Mouse (Mus musculus): ENCODE results near the gene Gria2. TPM values are rescaled to one million over a fixed set of nuclear protein-coding genes. Genes with fewer than 3 reads are reported as not detected.

The Gria2 gene
- polyA plus RNA-seq, 1 experiment from 2014 or later = 3.6 TPM

DNA sequence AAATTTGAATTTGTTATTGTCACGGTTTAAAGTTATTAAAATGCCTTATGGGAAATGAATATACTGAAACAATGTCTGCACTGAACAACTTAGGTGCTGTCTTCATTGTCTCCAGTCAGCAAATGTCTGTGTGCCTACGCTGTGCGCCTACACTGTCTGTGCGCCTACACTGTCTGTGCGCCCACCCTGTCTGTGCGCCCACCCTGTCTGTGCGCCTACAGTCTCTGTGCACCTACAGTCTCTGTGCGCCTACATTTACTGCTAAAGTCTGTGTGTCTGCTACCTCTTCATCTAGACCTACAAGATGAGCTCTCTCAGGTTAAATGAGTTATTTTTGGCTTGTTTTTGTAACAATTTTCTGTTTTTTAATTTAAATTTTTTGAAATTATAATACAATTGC is 107.7 kb downstream of the Gria2 start:
- DNase-seq (ENCODE audit: low spot score) (no peak), ATAC-seq (ENCODE audit: low read depth) (no peak)
- no peaks in the 10 kb centered on the region for H3K9me3 ChIP-seq (ENCODE audit: control insufficient read depth, low read length)
- whole genome bisulfite sequencing = 97% methylated on average over 8 of the region's 8 CpGs
- no peaks in the 10 kb centered on the region for H3K36me3 ChIP-seq (ENCODE audit: control insufficient read depth, insufficient read depth, low read length)
- H3K9ac ChIP-seq (ENCODE audit: low read depth, low read length) = no peak overlapping the region
- no peak overlapping the region for H3K27ac ChIP-seq (replicated peaks; ENCODE audit: low read depth, low read length)
- H3K4me1 ChIP-seq (ENCODE audit: control insufficient read depth, insufficient read depth, low read length) = no peaks in the 10 kb centered on the region
- H3K27me3 ChIP-seq (replicated peaks; ENCODE audit: control insufficient read depth, insufficient read depth, low read length) = no peaks in the 10 kb centered on the region
- no peak overlapping the region for H3K4me3 ChIP-seq (ENCODE audit: low read depth, low read length)
- no peak overlapping the region for H3K4me2 ChIP-seq (ENCODE audit: low read depth, low read length)

DNA sequence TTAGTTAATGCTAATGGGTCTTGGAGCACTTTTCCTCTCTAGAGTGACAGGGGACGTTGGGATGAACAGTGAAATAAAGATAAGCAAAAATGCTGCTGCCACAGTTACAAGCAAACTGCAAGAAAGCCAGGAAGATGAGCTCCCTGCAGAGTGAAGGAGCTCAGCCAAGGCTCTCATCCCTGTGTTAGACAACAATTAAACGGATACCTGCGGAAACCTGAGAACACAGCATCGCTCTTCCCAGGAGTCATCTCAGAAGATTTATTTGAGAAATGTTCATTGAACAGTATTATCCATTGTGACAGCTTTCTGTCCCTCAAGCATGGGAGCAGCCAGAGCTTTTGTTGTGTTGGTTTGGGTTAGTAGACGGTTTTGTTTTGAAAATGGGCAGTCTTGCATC is 137.5 kb downstream of the Gria2 start:
- Histone ChIP-seq H3K4me3 (ENCODE audit: low read depth, low read length) (no peak overlapping the region), H3K9me3 (ENCODE audit: control insufficient read depth, low read length) (no peaks in the 10 kb centered on the region), H3K4me1 (ENCODE audit: control insufficient read depth, insufficient read depth, low read length) (no peaks in the 10 kb centered on the region), H3K27ac (replicated peaks; ENCODE audit: low read depth, low read length) (no peak overlapping the region), H3K36me3 (ENCODE audit: control insufficient read depth, insufficient read depth, low read length) (no peaks in the 10 kb centered on the region), H3K27me3 (replicated peaks; ENCODE audit: control insufficient read depth, insufficient read depth, low read length) (no peaks in the 10 kb centered on the region), H3K9ac (ENCODE audit: low read depth, low read length) (no peak overlapping the region), H3K4me2 (ENCODE audit: low read depth, low read length) (no peak overlapping the region)
- ATAC-seq (ENCODE audit: low read depth) (no peak), DNase-seq (ENCODE audit: low spot score) (no peak)
- 72% methylated on average over 5 of the region's 5 CpGs for WGBS

DNA sequence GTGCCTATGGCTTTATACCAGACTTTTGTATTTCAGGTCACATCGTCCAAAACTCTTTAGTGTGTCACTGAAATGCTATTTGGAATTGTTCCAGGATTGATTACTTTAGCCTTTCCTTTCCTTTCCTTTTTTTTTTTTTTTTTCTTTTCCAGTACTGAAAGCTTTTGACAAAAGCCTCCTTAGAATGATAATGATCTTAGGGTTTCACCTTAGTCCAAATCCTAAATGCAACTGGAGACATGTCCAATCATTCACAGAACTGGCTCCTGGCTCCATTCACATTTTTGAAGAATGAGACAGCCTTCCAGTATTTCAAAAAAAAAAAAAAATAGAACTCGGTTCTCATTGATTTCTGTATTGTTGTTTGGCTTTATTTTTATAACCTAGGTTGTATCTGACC is 139.3 kb downstream of the Gria2 start:
- Histone ChIP-seq H3K27ac (replicated peaks; ENCODE audit: low read depth, low read length) (no peak overlapping the region), H3K4me3 (ENCODE audit: low read depth, low read length) (no peak overlapping the region), H3K36me3 (ENCODE audit: control insufficient read depth, insufficient read depth, low read length) (no peaks in the 10 kb centered on the region), H3K9ac (ENCODE audit: low read depth, low read length) (no peak overlapping the region), H3K9me3 (ENCODE audit: control insufficient read depth, low read length) (no peaks in the 10 kb centered on the region), H3K4me1 (ENCODE audit: control insufficient read depth, insufficient read depth, low read length) (no peaks in the 10 kb centered on the region), H3K4me2 (ENCODE audit: low read depth, low read length) (no peak overlapping the region), H3K27me3 (replicated peaks; ENCODE audit: control insufficient read depth, insufficient read depth, low read length) (no peaks in the 10 kb centered on the region)
- DNase-seq (ENCODE audit: low spot score) (peak; percentile 1), ATAC-seq (ENCODE audit: low read depth) (no peak)
- WGBS = 56% methylated on average over 2 of the region's 2 CpGs

DNA sequence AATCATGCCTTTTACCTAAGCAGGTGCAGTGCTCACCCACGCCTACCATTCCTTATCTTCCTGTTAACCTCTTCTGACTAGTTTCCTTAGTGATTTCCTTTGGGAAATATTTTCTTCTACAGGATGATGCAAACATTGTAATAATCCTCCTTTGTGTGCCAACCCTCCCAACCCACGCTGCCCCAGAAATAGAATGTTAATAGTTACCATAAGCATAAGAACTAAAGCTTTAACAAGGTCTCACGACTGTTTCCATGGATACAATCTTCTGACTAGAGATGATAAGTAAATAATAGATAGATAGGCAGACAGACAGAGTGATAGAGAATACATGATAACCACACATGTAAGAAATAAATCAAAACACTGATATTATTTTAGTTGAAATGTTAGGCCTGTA is 140.8 kb downstream of the Gria2 start:
- H3K4me1 ChIP-seq (ENCODE audit: control insufficient read depth, insufficient read depth, low read length) = no peaks in the 10 kb centered on the region
- H3K4me3 ChIP-seq (ENCODE audit: low read depth, low read length) = no peak overlapping the region
- H3K36me3 ChIP-seq (ENCODE audit: control insufficient read depth, insufficient read depth, low read length) = no peaks in the 10 kb centered on the region
- H3K4me2 ChIP-seq (ENCODE audit: low read depth, low read length) = no peak overlapping the region
- no peak overlapping the region for H3K27ac ChIP-seq (replicated peaks; ENCODE audit: low read depth, low read length)
- 63% methylated on average over 3 of the region's 3 CpGs for WGBS
- no peaks in the 10 kb centered on the region for H3K9me3 ChIP-seq (ENCODE audit: control insufficient read depth, low read length)
- no peak for ATAC-seq (ENCODE audit: low read depth)
- no peak overlapping the region for H3K9ac ChIP-seq (ENCODE audit: low read depth, low read length)
- DNase-seq (ENCODE audit: low spot score) = no peak
- no peaks in the 10 kb centered on the region for H3K27me3 ChIP-seq (replicated peaks; ENCODE audit: control insufficient read depth, insufficient read depth, low read length)

DNA sequence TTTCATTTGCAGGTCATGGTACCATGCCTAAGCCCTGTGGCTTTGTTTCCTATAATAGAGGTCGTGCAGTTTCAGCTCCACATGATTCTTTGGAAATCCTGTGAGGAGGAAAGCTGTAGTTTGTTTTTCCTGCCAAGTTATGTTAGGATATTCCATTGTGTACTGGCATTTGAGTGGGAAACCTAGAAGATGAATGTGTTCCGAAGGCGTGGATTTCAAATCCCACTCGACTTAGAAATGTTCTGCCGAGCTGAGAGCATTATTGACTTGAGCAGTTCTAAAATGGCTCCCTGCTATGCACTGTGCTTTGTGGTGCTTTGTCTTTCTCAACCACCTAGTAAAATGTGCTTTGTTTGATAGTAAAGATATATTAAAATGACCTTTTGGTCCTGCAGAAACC is 150.4 kb downstream of the Gria2 start:
- Histone ChIP-seq H3K36me3 (ENCODE audit: control insufficient read depth, insufficient read depth, low read length) (no peaks in the 10 kb centered on the region), H3K4me2 (ENCODE audit: low read depth, low read length) (no peak overlapping the region), H3K27ac (replicated peaks; ENCODE audit: low read depth, low read length) (no peak overlapping the region), H3K9ac (ENCODE audit: low read depth, low read length) (no peak overlapping the region), H3K4me3 (ENCODE audit: low read depth, low read length) (no peak overlapping the region), H3K27me3 (replicated peaks; ENCODE audit: control insufficient read depth, insufficient read depth, low read length) (no peaks in the 10 kb centered on the region), H3K9me3 (ENCODE audit: control insufficient read depth, low read length) (no peaks in the 10 kb centered on the region), H3K4me1 (ENCODE audit: control insufficient read depth, insufficient read depth, low read length) (no peaks in the 10 kb centered on the region)
- ATAC-seq (ENCODE audit: low read depth) (no peak), DNase-seq (ENCODE audit: low spot score) (no peak)
- 79% methylated on average over 5 of the region's 5 CpGs for WGBS

Small RNA genes lying within 50 kb of the gene (microRNA-seq; reads per million reads assigned to microRNA genes)
- not detected for gene Gm25749 (ENCODE audit: borderline number of aligned reads)

Other genes with a start within 250 kb of the Gria2 start
- 11.4 and 13.6 TPM in 2 replicates for gene Glrb, start 110.8 kb upstream of the Gria2 start, polyA plus RNA-seq (2014; fragmentation: Nextera tagmentation; extraction: Ambion mirVana)
- gene Pdgfc, start 233.6 kb upstream of the Gria2 start, polyA plus RNA-seq (2014; fragmentation: Nextera tagmentation; extraction: Ambion mirVana) = 27.7 and 30.4 TPM in 2 replicates